Mouse (Mus musculus) liver, postnatal 0 days (tissue): ENCODE measurements around the gene Hamp2.

Source experiments
- CTCF ChIP-seq: sonication (generic); IDR thresholded peaks from 2 replicates; pipeline ENCODE4 v1.5.1; 2016; ENCODE audit warnings: antibody characterized with exemption, low read depth
- EP300 ChIP-seq: IDR thresholded peaks from 2 replicates; pipeline ENCODE4 v1.6.1; 2016; ENCODE audit warnings: antibody characterized with exemption, low read depth, mild to moderate bottlenecking

DNA sequence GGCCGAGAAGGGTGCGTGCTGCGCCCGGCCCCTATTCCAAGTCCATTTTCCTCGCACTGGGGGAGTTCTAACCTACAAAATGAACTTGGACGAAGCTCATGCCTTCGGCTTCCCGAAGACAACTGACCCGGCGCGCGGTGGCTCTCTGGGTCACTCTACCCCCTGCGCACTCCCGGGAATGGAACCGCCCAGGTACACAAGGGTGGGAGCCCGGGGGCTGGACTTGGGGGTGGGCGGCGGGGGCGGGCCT is 48.7 kb upstream of the Hamp2 start, which contains the start of gene Lsr:
- no peak for TF ChIP-seq CTCF
- TF ChIP-seq EP300, result no peak
